Mouse (Mus musculus): Measurements from ENCODE around the gene Pafah1b1. TPM values are rescaled to one million over a fixed set of nuclear protein-coding genes. Genes with fewer than 3 reads are reported as not detected.

The Pafah1b1 gene
- polyA plus RNA-seq, 1 experiment from 2014 or later: 77.7 TPM

DNA sequence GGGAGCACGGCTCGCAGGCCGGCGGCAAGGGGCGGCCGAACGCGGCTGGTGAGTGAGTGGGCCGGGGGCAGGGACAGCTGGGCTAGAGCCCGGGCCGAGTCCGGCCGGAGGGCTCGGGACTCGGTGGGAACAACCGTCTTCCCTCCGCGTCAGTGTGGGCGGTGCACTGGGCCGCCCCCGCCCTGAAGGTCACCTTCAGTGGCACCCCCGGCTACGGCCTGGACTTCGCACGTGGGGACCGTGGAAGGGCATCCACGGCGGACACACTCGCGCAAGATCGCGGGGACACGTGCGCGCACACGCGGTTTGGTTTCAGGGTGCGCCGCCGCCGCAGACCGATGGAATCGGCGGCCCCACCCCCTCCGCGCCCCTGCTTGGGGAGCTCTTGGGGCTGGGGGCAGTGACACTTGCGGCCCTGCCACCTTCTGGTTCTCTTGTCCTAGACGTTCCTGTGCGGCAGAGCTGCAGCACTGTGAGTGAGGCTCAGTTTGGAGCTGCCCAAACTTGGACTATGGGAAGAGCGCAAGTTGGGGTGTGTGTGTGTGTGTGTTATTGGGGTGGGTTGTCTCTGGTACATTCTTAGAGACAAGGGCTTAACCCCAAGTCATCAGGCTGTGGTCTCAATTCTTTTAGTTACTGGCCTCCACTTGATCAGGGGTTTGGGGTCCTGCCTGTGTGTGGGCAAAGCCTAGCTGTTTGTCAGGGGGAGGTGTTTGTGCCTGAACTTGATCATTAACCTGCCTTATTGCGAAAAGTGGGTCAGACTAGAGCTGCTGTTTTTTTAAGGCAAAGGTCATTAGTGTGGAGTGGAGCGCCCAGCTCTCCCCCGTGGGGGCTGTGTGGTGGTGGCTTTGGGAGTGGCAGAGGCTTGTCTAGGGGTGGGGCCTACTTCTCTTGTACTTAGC lies 74.6 kb downstream of the Pafah1b1 start:
- no peaks in the 10 kb centered on the region for H3K9me3 ChIP-seq (ENCODE audit: control insufficient read depth, low read depth, low read length)
- no peaks in the 10 kb centered on the region for H3K36me3 ChIP-seq (ENCODE audit: control insufficient read depth, insufficient read depth, low read length)
- peak; percentile 54 for ATAC-seq (ENCODE audit: insufficient number of reproducible peaks, insufficient read depth, low FRiP score, low read depth)
- H3K4me3 ChIP-seq (ENCODE audit: low read depth, low read length): peak overlapping the region; percentile 95
- H3K27me3 ChIP-seq (ENCODE audit: control insufficient read depth, insufficient read depth, low read length): no peaks in the 10 kb centered on the region
- H3K9ac ChIP-seq (replicated peaks; ENCODE audit: low read depth, low read length): peak overlapping the region; percentile 74
- peak overlapping the region; percentile 76 for H3K4me2 ChIP-seq (replicated peaks; ENCODE audit: low read depth, low read length)
- H3K27ac ChIP-seq (ENCODE audit: low read length): peak overlapping the region; percentile 80
- WGBS: 1% methylated on average over 52 of the region's 53 CpGs
- H3K4me1 ChIP-seq (ENCODE audit: control insufficient read depth, insufficient read depth, low read length): peaks cover 26% of the 10 kb centered on the region

DNA sequence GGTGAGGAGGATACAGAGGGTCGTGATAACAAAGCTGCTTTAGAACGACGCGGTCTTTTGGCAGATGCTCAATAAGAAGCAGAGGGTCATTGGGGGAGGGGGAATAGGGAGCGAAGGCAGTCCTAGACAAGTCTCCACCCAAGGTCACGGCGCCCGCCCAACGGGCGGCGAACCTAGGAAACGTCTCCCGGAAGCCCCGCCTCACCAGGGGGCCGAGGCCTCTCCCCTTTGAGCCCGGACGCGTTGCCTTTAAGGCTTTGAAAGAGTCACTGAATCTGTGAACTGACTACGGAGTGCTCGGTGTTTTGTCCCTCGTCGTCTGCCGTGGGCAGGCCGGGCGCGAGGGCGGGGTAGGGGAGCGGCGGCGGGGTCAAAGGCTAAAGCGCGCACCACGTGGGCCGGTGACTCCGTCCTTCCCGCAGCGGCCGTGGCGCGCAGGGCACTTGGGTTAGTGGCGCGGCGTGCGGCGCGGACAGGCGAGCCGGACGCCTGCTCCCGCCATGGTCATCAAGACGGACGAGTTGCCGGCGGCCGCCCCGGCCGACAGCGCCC lies 75.3 kb downstream of the Pafah1b1 start, which contains the start of gene Cluh:
Cluh (plus strand) TSS at position 401 of the 552 bp plus-strand sequence.
- WGBS: under 1% methylated on average over 58 of the region's 58 CpGs
- ATAC-seq (ENCODE audit: insufficient number of reproducible peaks, insufficient read depth, low FRiP score, low read depth): peak; percentile 91
- no peaks in the 10 kb centered on the region for H3K36me3 ChIP-seq (ENCODE audit: control insufficient read depth, insufficient read depth, low read length)
- peak within 1 kb of the TSS; percentile 76 for H3K4me2 ChIP-seq (replicated peaks; ENCODE audit: low read depth, low read length)
- H3K4me3 ChIP-seq (ENCODE audit: low read depth, low read length): peak within 1 kb of the TSS; percentile 95
- peak within 1 kb of the TSS; percentile 80 for H3K27ac ChIP-seq (ENCODE audit: low read length)
- no peaks in the 10 kb centered on the region for H3K27me3 ChIP-seq (ENCODE audit: control insufficient read depth, insufficient read depth, low read length)
- peaks cover 26% of the 10 kb centered on the region for H3K4me1 ChIP-seq (ENCODE audit: control insufficient read depth, insufficient read depth, low read length)
- no peaks in the 10 kb centered on the region for H3K9me3 ChIP-seq (ENCODE audit: control insufficient read depth, low read depth, low read length)
- H3K9ac ChIP-seq (replicated peaks; ENCODE audit: low read depth, low read length): peak within 1 kb of the TSS; percentile 74

DNA sequence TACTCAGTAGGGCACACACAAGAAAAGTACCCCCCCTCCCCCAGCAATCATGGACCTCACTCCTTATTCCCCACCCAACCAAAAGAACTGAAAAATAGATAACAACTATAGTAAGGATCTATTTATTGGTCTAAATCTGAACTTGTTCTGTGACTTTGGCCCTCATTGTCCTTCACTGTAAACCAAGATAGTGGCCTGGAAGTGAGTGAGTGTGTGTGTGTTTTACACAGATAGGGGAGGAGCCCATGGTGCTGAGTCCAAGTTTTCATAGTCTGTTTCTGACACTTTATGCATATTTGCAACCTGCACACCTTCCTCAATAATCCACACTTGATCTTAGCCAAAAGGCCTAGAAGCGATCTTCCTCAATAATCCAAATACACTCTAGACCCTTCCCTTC lies 75.8 kb downstream of the Pafah1b1 start:
- no peaks in the 10 kb centered on the region for H3K36me3 ChIP-seq (ENCODE audit: control insufficient read depth, insufficient read depth, low read length)
- no peak; the same call in 1 of the 2 replicates for ATAC-seq (ENCODE audit: insufficient number of reproducible peaks, insufficient read depth, low FRiP score, low read depth)
- peaks cover 26% of the 10 kb centered on the region for H3K4me1 ChIP-seq (ENCODE audit: control insufficient read depth, insufficient read depth, low read length)
- WGBS: 3% methylated on average over 1 of the region's 1 CpGs
- H3K4me2 ChIP-seq (replicated peaks; ENCODE audit: low read depth, low read length): peak overlapping the region; percentile 76
- no peaks in the 10 kb centered on the region for H3K9me3 ChIP-seq (ENCODE audit: control insufficient read depth, low read depth, low read length)
- peak overlapping the region; percentile 95 for H3K4me3 ChIP-seq (ENCODE audit: low read depth, low read length)
- H3K9ac ChIP-seq (replicated peaks; ENCODE audit: low read depth, low read length): 0 out of 2 replicates have a peak overlapping the region, but pooled peaks have one; percentile 1
- H3K27me3 ChIP-seq (ENCODE audit: control insufficient read depth, insufficient read depth, low read length): no peaks in the 10 kb centered on the region
- peak overlapping the region; percentile 80; the same call in 1 of the 2 replicates for H3K27ac ChIP-seq (ENCODE audit: low read length)

- no peaks in the 10 kb centered on the region for H3K36me3 ChIP-seq (ENCODE audit: control insufficient read depth, insufficient read depth, low read length)
- H3K27ac ChIP-seq (ENCODE audit: low read length): peak overlapping the region; percentile 33; the same call in 1 of the 2 replicates
- H3K4me2 ChIP-seq (replicated peaks; ENCODE audit: low read depth, low read length): no peak overlapping the region
- H3K9me3 ChIP-seq (ENCODE audit: control insufficient read depth, low read depth, low read length): no peaks in the 10 kb centered on the region
- no peak overlapping the region for H3K4me3 ChIP-seq (ENCODE audit: low read depth, low read length)
- WGBS: 90% methylated on average over 1 of the region's 1 CpGs
- no peaks in the 10 kb centered on the region for H3K27me3 ChIP-seq (ENCODE audit: control insufficient read depth, insufficient read depth, low read length)
- ATAC-seq (ENCODE audit: insufficient number of reproducible peaks, insufficient read depth, low FRiP score, low read depth): no peak
- H3K4me1 ChIP-seq (ENCODE audit: control insufficient read depth, insufficient read depth, low read length): peaks cover 25% of the 10 kb centered on the region
- no peak overlapping the region for H3K9ac ChIP-seq (replicated peaks; ENCODE audit: low read depth, low read length)
Observed at GRCm38 (mm10) chr11:74647966-74648365, 76.5 kb downstream of the Pafah1b1 start.

GRCm38 (mm10) chr11:74639628-74640027 lies 84.8 kb downstream of the Pafah1b1 start:
- 50% methylated on average over 1 of the region's 1 CpGs for WGBS
- H3K27ac ChIP-seq (ENCODE audit: low read length): no peak overlapping the region

DNA sequence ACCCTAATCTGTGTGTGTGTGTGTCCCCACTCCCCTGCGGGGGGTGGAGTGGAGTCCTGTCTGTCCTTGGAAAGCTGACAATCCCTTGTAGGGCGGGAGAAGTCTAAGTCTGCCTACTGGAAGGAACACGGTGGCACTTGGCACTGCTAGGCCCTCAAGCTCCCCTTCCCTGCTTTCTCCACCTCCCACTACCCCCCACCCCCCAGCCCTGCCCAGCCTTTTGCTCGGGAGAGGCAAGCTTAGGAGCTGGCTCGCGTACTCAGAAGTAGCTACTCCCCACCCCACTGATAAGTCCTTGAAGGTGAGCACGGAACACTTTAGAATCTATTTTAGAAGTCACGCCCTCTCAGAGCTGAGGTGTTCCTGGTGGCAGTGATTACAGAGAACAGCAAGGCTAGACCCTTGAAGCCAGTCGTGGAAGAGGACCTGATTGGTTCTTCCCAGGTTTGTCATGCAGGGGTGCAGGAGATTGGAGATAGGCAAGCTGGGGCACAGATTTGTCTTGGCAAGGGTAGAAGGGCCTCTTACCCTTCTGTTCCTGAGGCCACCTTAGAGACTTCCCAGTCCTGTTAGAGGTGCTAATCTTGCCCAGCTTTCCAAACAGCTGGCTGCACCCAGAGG lies 85.6 kb downstream of the Pafah1b1 start:
- peak overlapping the region; percentile 70 for H3K4me3 ChIP-seq (ENCODE audit: low read depth, low read length)
- H3K4me2 ChIP-seq (replicated peaks; ENCODE audit: low read depth, low read length): peak overlapping the region; percentile 81
- ATAC-seq (ENCODE audit: insufficient number of reproducible peaks, insufficient read depth, low FRiP score, low read depth): peak; percentile 65
- WGBS: 4% methylated on average over 9 of the region's 9 CpGs
- H3K27ac ChIP-seq (ENCODE audit: low read length): peak overlapping the region; percentile 90
- peaks cover 20% of the 10 kb centered on the region; the same call in 1 of the 2 replicates for H3K4me1 ChIP-seq (ENCODE audit: control insufficient read depth, insufficient read depth, low read length)
- no peaks in the 10 kb centered on the region for H3K9me3 ChIP-seq (ENCODE audit: control insufficient read depth, low read depth, low read length)
- H3K36me3 ChIP-seq (ENCODE audit: control insufficient read depth, insufficient read depth, low read length): no peaks in the 10 kb centered on the region
- peak overlapping the region; percentile 66 for H3K9ac ChIP-seq (replicated peaks; ENCODE audit: low read depth, low read length)
- H3K27me3 ChIP-seq (ENCODE audit: control insufficient read depth, insufficient read depth, low read length): no peaks in the 10 kb centered on the region

More at GRCm38 (mm10) chr11:74639628-74640027, 84.8 kb downstream of the Pafah1b1 start:
- no peak for ATAC-seq (ENCODE audit: insufficient number of reproducible peaks, insufficient read depth, low FRiP score, low read depth)
- peaks cover 20% of the 10 kb centered on the region; the same call in 1 of the 2 replicates for H3K4me1 ChIP-seq (ENCODE audit: control insufficient read depth, insufficient read depth, low read length)
- no peak overlapping the region for H3K4me3 ChIP-seq (ENCODE audit: low read depth, low read length)
- no peak overlapping the region for H3K9ac ChIP-seq (replicated peaks; ENCODE audit: low read depth, low read length)
- H3K27me3 ChIP-seq (ENCODE audit: control insufficient read depth, insufficient read depth, low read length): no peaks in the 10 kb centered on the region
- H3K9me3 ChIP-seq (ENCODE audit: control insufficient read depth, low read depth, low read length): no peaks in the 10 kb centered on the region
- no peaks in the 10 kb centered on the region for H3K36me3 ChIP-seq (ENCODE audit: control insufficient read depth, insufficient read depth, low read length)
- H3K4me2 ChIP-seq (replicated peaks; ENCODE audit: low read depth, low read length): no peak overlapping the region

GRCm38 (mm10) chr11:74637971-74638790 lies 86.3 kb downstream of the Pafah1b1 start:
- Histone ChIP-seq H3K9me3 (ENCODE audit: control insufficient read depth, low read depth, low read length) (no peaks in the 10 kb centered on the region), H3K4me1 (ENCODE audit: control insufficient read depth, insufficient read depth, low read length) (peaks cover 20% of the 10 kb centered on the region; the same call in 1 of the 2 replicates), H3K9ac (replicated peaks; ENCODE audit: low read depth, low read length) (peak overlapping the region; percentile 66), H3K36me3 (ENCODE audit: control insufficient read depth, insufficient read depth, low read length) (no peaks in the 10 kb centered on the region), H3K27me3 (ENCODE audit: control insufficient read depth, insufficient read depth, low read length) (no peaks in the 10 kb centered on the region), H3K27ac (ENCODE audit: low read length) (peak overlapping the region; percentile 90), H3K4me3 (ENCODE audit: low read depth, low read length) (peak overlapping the region; percentile 70), H3K4me2 (replicated peaks; ENCODE audit: low read depth, low read length) (peak overlapping the region; percentile 81)
- peak; percentile 91 for ATAC-seq (ENCODE audit: insufficient number of reproducible peaks, insufficient read depth, low FRiP score, low read depth)
- under 1% methylated on average over 77 of the region's 86 CpGs for WGBS

All from stomach, embryonic 14.5 days (tissue).